15 mouse cellular contexts compared by ENCODE assay signal in genomic region chr9:108035331-108036156, GRCm38 (mm10). TPM values are rescaled to one million over a fixed set of nuclear protein-coding genes. Genes with fewer than 3 reads are reported as not detected.
A peak's percentile ranks its signal among the peaks of the same experiment; 100 is the strongest.
DNase-seq lines count a peak whose midpoint lies in the region; ATAC-seq and TF ChIP-seq lines count a peak whose summit lies in the region.
"Had no signal": no experiment of that assay in that cellular context is flagged by ENCODE, and none has a peak within 500 bp of the region (broad histone marks: within the 10 kb centered on the region; RNA-seq: fewer than 3 reads in every experiment).

No protein-coding gene starts in this region.

- 0 out of 2 replicates have a peak, but pooled peaks cover 5% of the 10 kb centered on the region for H3K79me2 ChIP-seq in CH12.LX (replicated peaks; ENCODE audit: control insufficient read depth, extremely low read depth, insufficient read depth, poor library complexity, severe bottlenecking)

- H3K36me3 ChIP-seq in liver, embryonic 11.5 days (ENCODE audit: control insufficient read depth, insufficient read depth, low read length): peaks cover 16% of the 10 kb centered on the region
- H3K36me3 ChIP-seq in CH12.LX (replicated peaks in 1 of 2; ENCODE audit: control insufficient read depth in 1 of 2, insufficient read depth in 1 of 2, low read length in 1 of 2): peaks cover 18 to 44% of the 10 kb centered on the region in 2 experiments
- H3K36me3 ChIP-seq in small intestine, adult 2 months (ENCODE audit: control insufficient read depth, insufficient read depth, low read length): peaks cover 32% of the 10 kb centered on the region
- peaks cover 50% of the 10 kb centered on the region for H3K36me3 ChIP-seq in forebrain, embryonic 12.5 days (replicated peaks)

- intact Hi-C loops in heart, postnatal 14 days (cut with DNase I): no loop called here

- no peak overlapping the region for H3K9ac ChIP-seq in liver, embryonic 11.5 days (ENCODE audit: low read depth, low read length)
- H3K9ac ChIP-seq in CH12.LX (ENCODE audit: insufficient read depth, low read depth): no peak overlapping the region
- H3K9ac ChIP-seq in forebrain, embryonic 12.5 days: no peak overlapping the region
- H3K9ac ChIP-seq: forebrain, embryonic 13.5 days had no signal

- 0 out of 2 replicates have a peak, but pooled peaks have one; percentile 36 for ATAC-seq in liver, embryonic 11.5 days (replicated peaks; ENCODE audit: low FRiP score)
- ATAC-seq in forebrain, embryonic 12.5 days (ENCODE audit: low FRiP score): no peak
- ATAC-seq: forebrain, embryonic 13.5 days had no signal

- H3K4me1 ChIP-seq in liver, embryonic 11.5 days (replicated peaks; ENCODE audit: control insufficient read depth, insufficient read depth, low read length): peaks cover 6% of the 10 kb centered on the region
- peaks cover 7 to 31% of the 10 kb centered on the region in 2 experiments for H3K4me1 ChIP-seq in CH12.LX (ENCODE audit: control insufficient read depth in 1 of 2, insufficient read depth in 2 of 2)
- peaks cover 20% of the 10 kb centered on the region; the same call in 1 of the 2 replicates for H3K4me1 ChIP-seq in small intestine, adult 2 months (ENCODE audit: control insufficient read depth, insufficient read depth, insufficient read length, low read length)
- no peaks in the 10 kb centered on the region for H3K4me1 ChIP-seq in forebrain, embryonic 12.5 days
- H3K4me1 ChIP-seq: forebrain, embryonic 13.5 days had no signal

- H3K27ac ChIP-seq in liver, embryonic 11.5 days (ENCODE audit: low read depth, low read length): no peak overlapping the region
- H3K27ac ChIP-seq in CH12.LX (ENCODE audit: insufficient read depth, low read depth): peak overlapping the region; percentile 89
- H3K27ac ChIP-seq in small intestine, adult 2 months (ENCODE audit: insufficient read depth, low read depth, low read length): peak overlapping the region; percentile 67
- H3K27ac ChIP-seq in forebrain, embryonic 12.5 days: no peak overlapping the region
- no peak overlapping the region for H3K27ac ChIP-seq in layer of hippocampus, adult 2 months
- H3K27ac ChIP-seq: forebrain, embryonic 13.5 days had no signal

- no peak overlapping the region for H3K4me3 ChIP-seq in liver, embryonic 11.5 days (ENCODE audit: low read depth, low read length)
- H3K4me3 ChIP-seq in CH12.LX (replicated peaks in 1 of 3; ENCODE audit: low read depth in 2 of 3, low read length in 2 of 3, poor library complexity in 1 of 3): peak overlapping the region; percentile 3 to 41 (median 36)
- H3K4me3 ChIP-seq in small intestine, adult 2 months (ENCODE audit: low read depth, low read length): no peak overlapping the region
- H3K4me3 ChIP-seq in forebrain, embryonic 12.5 days (replicated peaks): no peak overlapping the region
- no peak overlapping the region for H3K4me3 ChIP-seq in layer of hippocampus, adult 2 months
- H3K4me3 ChIP-seq: forebrain, embryonic 13.5 days had no signal

- dilution Hi-C loops in CH12.LX (cut with MboI; ENCODE audit: extremely low pct_ligation_motif_present, extremely low pct_unique_long_range_greater_than_20kb, low sequenced_read_pairs): no loop called here

- TF ChIP-seq CTCF in CH12.LX (conservative IDR thresholded peaks at IDR 0.05 in 1 of 2, IDR thresholded peaks at IDR 0.05 in 1 of 2; ENCODE audit: low read depth in 2 of 2, low read length in 2 of 2): peak in 1 of 2 experiments; percentile 70; a peak in 2 of 4 replicates
- peak; percentile 21; the same call in 1 of the 2 replicates for TF ChIP-seq CTCF in small intestine, adult 2 months (IDR thresholded peaks at IDR 0.05; ENCODE audit: extremely low read depth, insufficient read length, insufficient replicate concordance, low read depth, low read length)
- no peak; the same call in 1 of the 2 replicates for TF ChIP-seq CTCF in layer of hippocampus, adult 2 months (conservative IDR thresholded peaks at IDR 0.05)

- in situ Hi-C loops in CH12.LX (cut with MboI; ENCODE audit: low pct_ligation_motif_present, low pct_unique_long_range_greater_than_20kb, low sequenced_read_pairs): no loop called here

- 96% methylated on average over 2 of the region's 2 CpGs for whole genome bisulfite sequencing in liver, embryonic 11.5 days
- 44% methylated on average over 2 of the region's 2 CpGs for WGBS in small intestine, adult 2 months
- WGBS in forebrain, embryonic 12.5 days: 87% methylated on average over 2 of the region's 2 CpGs

- H3K9me3 ChIP-seq in liver, embryonic 11.5 days (ENCODE audit: control insufficient read depth, low read length): no peaks in the 10 kb centered on the region
- H3K9me3 ChIP-seq in CH12.LX (replicated peaks; ENCODE audit: low read length): no peaks in the 10 kb centered on the region
- H3K9me3 ChIP-seq in forebrain, embryonic 12.5 days: no peaks in the 10 kb centered on the region
- H3K9me3 ChIP-seq: forebrain, embryonic 13.5 days had no signal

- peak; percentile 30 for TF ChIP-seq RAD21 in CH12.LX (IDR thresholded peaks at IDR 0.05; ENCODE audit: low read depth, low read length)

- H3K27me3 ChIP-seq in liver, embryonic 11.5 days (replicated peaks; ENCODE audit: control insufficient read depth, insufficient read depth, low read length): no peaks in the 10 kb centered on the region
- no peaks in the 10 kb centered on the region for H3K27me3 ChIP-seq in CH12.LX (replicated peaks)
- no peaks in the 10 kb centered on the region for H3K27me3 ChIP-seq in small intestine, adult 2 months (ENCODE audit: control insufficient read depth, insufficient read depth, low read length)
- H3K27me3 ChIP-seq in forebrain, embryonic 12.5 days: no peaks in the 10 kb centered on the region
- H3K27me3 ChIP-seq: forebrain, embryonic 13.5 days had no signal

- H3K4me2 ChIP-seq in liver, embryonic 11.5 days: no peak overlapping the region
- peak overlapping the region; percentile 41 for H3K4me2 ChIP-seq in CH12.LX (ENCODE audit: insufficient read depth, low read depth, poor library complexity, severe bottlenecking)
- H3K4me2 ChIP-seq in forebrain, embryonic 12.5 days: no peak overlapping the region
- H3K4me2 ChIP-seq: forebrain, embryonic 13.5 days had no signal

- DNase-seq in liver, embryonic 11.5 days (ENCODE audit: low spot score): no peak
- DNase-seq in liver: no peak
- peak; percentile 82 for DNase-seq in CH12.LX (ENCODE audit: extremely low read depth)
- peak; percentile 92 for DNase-seq in induced T-regulatory cell, adult 2 months (ENCODE audit: low read depth)
- no peak for DNase-seq in layer of hippocampus, adult 2 months (ENCODE audit: low spot score in 2 of 2)
- DNase-seq in heart, postnatal 14 days: no peak
- DNase-seq: adrenal gland, adult 2 months; gastrocnemius, postnatal 14 days; heart, postnatal 4 days; kidney, adult 9 months; spleen, adult 18-20 months had no signal

- TF ChIP-seq EP300 in CH12.LX (IDR thresholded peaks at IDR 0.05; ENCODE audit: low read length): peak; percentile 49

- TF ChIP-seq POLR2A in CH12.LX (IDR thresholded peaks at IDR 0.05; ENCODE audit: low read depth, low read length): peak; percentile 36; the same call in 1 of the 2 replicates
- TF ChIP-seq POLR2A in small intestine, adult 2 months (IDR thresholded peaks at IDR 0.05; ENCODE audit: low read depth, low read length): no peak

RNA-seq across cellular contexts. Expression of gene Gmppb, which starts 13.5 kb away (rescaled TPM):
- 26.5 and 30.0 TPM in 2 replicates for polyA plus RNA-seq in liver, embryonic 11.5 days (2014; fragmentation: Nextera tagmentation; extraction: Ambion mirVana)
- total RNA-seq in CH12.LX (2012; rRNA removed): 20.9 and 33.4 TPM in 2 replicates
- total RNA-seq in CH12.LX (2014; rRNA removed): 17.9 and 18.4 TPM in 2 replicates
- polyA plus RNA-seq in CH12.LX (2012; ENCODE audit: insufficient read length, low read depth): 19.2 and 21.8 TPM in 2 replicates
- polyA plus RNA-seq in small intestine, adult 2 months (2012; rRNA removed): 34.5 and 56.7 TPM in 2 replicates
- 18.2 and 19.3 TPM in 2 replicates for polyA plus RNA-seq in forebrain, embryonic 12.5 days (2016; fragmentation: Nextera tagmentation; extraction: Ambion mirVana)
- 10 to 100 TPM; 17.5 to 17.7 TPM for total RNA-seq in layer of hippocampus, adult 2 months (2021)
- 10 to 100 TPM in 1 of 2 experiments, 1 to 10 TPM in 1; 9.2 to 11.4 TPM for total RNA-seq in heart, postnatal 14 days (2021)

RNA-seq across cellular contexts. Expression of gene Amigo3, which starts 17.4 kb away (rescaled TPM):
- 2.3 TPM in 2 replicates for polyA plus RNA-seq in liver, embryonic 11.5 days (2014; fragmentation: Nextera tagmentation; extraction: Ambion mirVana)
- total RNA-seq in CH12.LX (2012; rRNA removed) (2.0 and 3.1 TPM in 2 replicates), CH12.LX (2014; rRNA removed) (1.7 and 2.2 TPM in 2 replicates)
- 3.3 and 4.4 TPM in 2 replicates for polyA plus RNA-seq in CH12.LX (2012; ENCODE audit: insufficient read length, low read depth)
- polyA plus RNA-seq in small intestine, adult 2 months (2012; rRNA removed): 6.1 and 12.0 TPM in 2 replicates
- 3.6 and 3.8 TPM in 2 replicates for polyA plus RNA-seq in forebrain, embryonic 12.5 days (2016; fragmentation: Nextera tagmentation; extraction: Ambion mirVana)
- 1 to 10 TPM; 2.0 to 2.6 TPM for total RNA-seq in layer of hippocampus, adult 2 months (2021)
- total RNA-seq in heart, postnatal 14 days (2021): 1 to 10 TPM; 1.4 to 1.9 TPM

RNA-seq across cellular contexts. Expression of gene Ip6k1, which starts 33.2 kb away (rescaled TPM):
- polyA plus RNA-seq in liver, embryonic 11.5 days (2014; fragmentation: Nextera tagmentation; extraction: Ambion mirVana): 26.6 and 27.3 TPM in 2 replicates
- total RNA-seq in CH12.LX (2012; rRNA removed) (34.7 and 40.7 TPM in 2 replicates), CH12.LX (2014; rRNA removed) (23.3 and 27.1 TPM in 2 replicates)
- 25.6 and 26.0 TPM in 2 replicates for polyA plus RNA-seq in CH12.LX (2012; ENCODE audit: insufficient read length, low read depth)
- 70.7 and 160 TPM in 2 replicates for polyA plus RNA-seq in small intestine, adult 2 months (2012; rRNA removed)
- 82.3 and 88.2 TPM in 2 replicates for polyA plus RNA-seq in forebrain, embryonic 12.5 days (2016; fragmentation: Nextera tagmentation; extraction: Ambion mirVana)
- 100 to 1,000 TPM; 222 to 228 TPM for total RNA-seq in layer of hippocampus, adult 2 months (2021)
- 10 to 100 TPM; 50.7 to 56.7 TPM for total RNA-seq in heart, postnatal 14 days (2021)

RNA-seq across cellular contexts. Expression of gene Gm20662, which starts 39.4 kb away (rescaled TPM):
- 0.69 TPM in 1 of 2 replicates, not detected in the other for polyA plus RNA-seq in liver, embryonic 11.5 days (2014; fragmentation: Nextera tagmentation; extraction: Ambion mirVana)
- total RNA-seq in CH12.LX (2012; rRNA removed): not detected in 2 replicates
- total RNA-seq in CH12.LX (2014; rRNA removed): 1.2 TPM in 1 of 2 replicates, not detected in the other
- polyA plus RNA-seq in CH12.LX (2012; ENCODE audit: insufficient read length, low read depth): 0.31 TPM in 1 of 2 replicates, not detected in the other
- polyA plus RNA-seq in small intestine, adult 2 months (2012; rRNA removed): 0.46 TPM in 1 of 2 replicates, not detected in the other
- polyA plus RNA-seq in forebrain, embryonic 12.5 days (2016; fragmentation: Nextera tagmentation; extraction: Ambion mirVana): 0.49 TPM in 1 of 2 replicates, not detected in the other
- 1 to 10 TPM; 2.4 to 3.8 TPM for total RNA-seq in layer of hippocampus, adult 2 months (2021)
- under 1 TPM; 0.50 to 0.98 TPM for total RNA-seq in heart, postnatal 14 days (2021)
- total RNA-seq: gastrocnemius, postnatal 14 days had no signal
- polyA plus RNA-seq: neural tube, embryonic 14.5 days had no signal

RNA-seq across cellular contexts. Expression of gene Cdhr4, which starts 43.2 kb away (rescaled TPM):
- 5.1 and 5.6 TPM in 2 replicates for polyA plus RNA-seq in liver, embryonic 11.5 days (2014; fragmentation: Nextera tagmentation; extraction: Ambion mirVana)
- not detected in 2 replicates for total RNA-seq in CH12.LX (2012; rRNA removed)
- 0.35 and 0.82 TPM in 2 replicates for total RNA-seq in CH12.LX (2014; rRNA removed)
- 0.79 and 2.0 TPM in 2 replicates for polyA plus RNA-seq in CH12.LX (2012; ENCODE audit: insufficient read length, low read depth)
- 1.3 and 2.3 TPM in 2 replicates for polyA plus RNA-seq in small intestine, adult 2 months (2012; rRNA removed)
- polyA plus RNA-seq in forebrain, embryonic 12.5 days (2016; fragmentation: Nextera tagmentation; extraction: Ambion mirVana): 0.82 and 2.1 TPM in 2 replicates
- 1 to 10 TPM; 5.8 to 6.4 TPM for total RNA-seq in layer of hippocampus, adult 2 months (2021)
- 1 to 10 TPM; 2.4 to 2.7 TPM for total RNA-seq in heart, postnatal 14 days (2021)

Comparison
In these comparisons a context has a peak if more than half of its experiments do, and no peak if none do; other contexts are left out.
1. DNase-seq: peak in CH12.LX (single experiment) and induced T-regulatory cell, adult 2 months (single experiment); none in liver, embryonic 11.5 days (single experiment), liver (single experiment), layer of hippocampus, adult 2 months (0 of 2) and heart, postnatal 14 days (0 of 2).
2. H3K27ac ChIP-seq: peak in CH12.LX (single experiment) and small intestine, adult 2 months (single experiment); none in liver, embryonic 11.5 days (single experiment), forebrain, embryonic 12.5 days (single experiment) and layer of hippocampus, adult 2 months (single experiment).
3. H3K4me3 ChIP-seq: peak in CH12.LX (3 of 3); none in liver, embryonic 11.5 days (single experiment), small intestine, adult 2 months (single experiment), forebrain, embryonic 12.5 days (single experiment) and layer of hippocampus, adult 2 months (single experiment).